Mouse (Mus musculus) myocyte (in vitro differentiated cells): Measurements from ENCODE around the gene Tnfaip2. TPM values are rescaled to one million over a fixed set of nuclear protein-coding genes. Genes with fewer than 3 reads are reported as not detected.

Source experiments
- H3K27me3 ChIP-seq: one replicate; pipeline ENCODE4 v1.6.1; 2011; ENCODE audit not compliant: control insufficient read depth, insufficient read depth, insufficient read length
- H3K36me3 ChIP-seq: one replicate; pipeline ENCODE4 v1.6.1; 2011; ENCODE audit not compliant: control insufficient read depth, insufficient read depth
- H3K4me2 ChIP-seq: one replicate; pipeline ENCODE4 v1.6.1; 2011; ENCODE audit warnings: low read depth, control low read depth
- H3K4me3 ChIP-seq: one replicate; pipeline ENCODE4 v1.5.1; 2011; ENCODE audit warnings: mild to moderate bottlenecking, control low read depth, moderate library complexity
- H3K79me2 ChIP-seq: one replicate; pipeline ENCODE4 v1.6.1; 2011; ENCODE audit not compliant: control insufficient read depth, insufficient read depth
- H3ac ChIP-seq: one replicate; pipeline ENCODE4 v1.6.1; 2011; ENCODE audit not compliant: control insufficient read depth, insufficient read length
- CEBPB ChIP-seq: IDR thresholded peaks from 2 replicates; pipeline ENCODE4 v1.6.1; 2011; ENCODE audit warnings: mild to moderate bottlenecking, moderate library complexity; ENCODE audit not compliant: poor library complexity, insufficient read depth, severe bottlenecking
- E2F4 ChIP-seq: IDR thresholded peaks from one replicate; pipeline ENCODE4 v1.6.1; 2011; ENCODE audit warnings: mild to moderate bottlenecking, control low read depth, moderate library complexity; ENCODE audit not compliant: insufficient read depth
- MAX ChIP-seq: IDR thresholded peaks from one replicate; pipeline ENCODE4 v1.6.1; 2011; ENCODE audit warnings: low read depth, mild to moderate bottlenecking, control low read depth
- MYOD1 ChIP-seq, 3 experiments: IDR thresholded peaks; one replicate each; pipeline ENCODE4 v1.6.1; 2011; ENCODE audit warnings: control low read depth in 2 of 3, low read depth in 2 of 3, mild to moderate bottlenecking in 2 of 3, moderate library complexity in 1 of 3; ENCODE audit not compliant: insufficient read length in 2 of 3, control insufficient read depth in 1 of 3
- MYOG ChIP-seq, 3 experiments: IDR thresholded peaks; one replicate each; pipeline ENCODE4 v1.6.1; 2011; ENCODE audit warnings: control low read depth in 2 of 3, low read depth in 2 of 3, mild to moderate bottlenecking in 2 of 3; ENCODE audit not compliant: insufficient read length in 2 of 3, control insufficient read depth in 1 of 3, insufficient read depth in 1 of 3
- POLR2A ChIP-seq: IDR thresholded peaks from one replicate; pipeline ENCODE4 v1.6.1; 2011; ENCODE audit warnings: low read depth, mild to moderate bottlenecking, control low read depth, moderate library complexity; ENCODE audit not compliant: insufficient read length
- POLR2AphosphoS2 ChIP-seq: IDR thresholded peaks from one replicate; pipeline ENCODE4 v1.6.1; 2011; ENCODE audit warnings: low read depth, control low read depth; ENCODE audit not compliant: insufficient read length
- REST ChIP-seq: IDR thresholded peaks from one replicate; pipeline ENCODE4 v1.6.1; 2011; ENCODE audit warnings: mild to moderate bottlenecking, control low read depth, moderate library complexity; ENCODE audit not compliant: insufficient read depth, insufficient read length
- SRF ChIP-seq: IDR thresholded peaks from one replicate; pipeline ENCODE4 v1.6.1; 2011; ENCODE audit warnings: low read depth; ENCODE audit not compliant: control insufficient read depth, insufficient read length
- TCF12 ChIP-seq: IDR thresholded peaks from one replicate; pipeline ENCODE4 v1.6.1; 2011; ENCODE audit warnings: mild to moderate bottlenecking, control low read depth; ENCODE audit not compliant: poor library complexity, insufficient read depth, severe bottlenecking
- TCF3 ChIP-seq: IDR thresholded peaks from one replicate; pipeline ENCODE4 v1.6.1; 2011; ENCODE audit warnings: low read depth, control low read depth; ENCODE audit not compliant: insufficient read length
- USF1 ChIP-seq: IDR thresholded peaks from one replicate; pipeline ENCODE4 v1.6.1; 2011; ENCODE audit warnings: low read depth, mild to moderate bottlenecking, control low read depth, moderate library complexity
- polyA plus RNA-seq: library from polyadenylated mRNA; unstranded; fragments of >200 nt; fragmentation: generic; extraction: Trizol; gene quantifications from one replicate; pipeline ENCODE4 v1.2.1, GENCODE M21; 2012; ENCODE audit warnings: missing spikeins

The Tnfaip2 gene
- polyA plus RNA-seq, 1 experiment: 169 TPM

DNA sequence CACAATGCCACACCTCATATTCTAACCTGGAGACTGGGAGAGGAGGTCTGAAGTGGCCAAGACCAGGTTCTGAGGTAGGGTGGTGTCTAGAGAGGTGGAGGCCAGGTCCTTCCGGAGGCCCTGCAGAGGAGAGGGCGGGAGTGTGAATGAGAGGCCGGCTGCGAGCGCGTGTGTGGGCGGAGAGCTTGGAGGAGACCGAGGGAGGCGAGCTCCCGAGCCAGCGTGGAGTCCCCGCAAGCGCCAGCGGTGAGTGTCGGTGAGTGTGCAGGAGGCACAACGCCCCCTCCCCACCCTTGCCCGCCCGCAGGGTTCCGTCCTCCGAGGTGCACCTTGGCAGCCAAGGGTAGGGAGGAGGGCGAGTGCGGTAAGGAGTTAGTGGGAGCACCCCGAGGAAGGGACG is 35.6 kb upstream of the Tnfaip2 start, which contains the start of gene Lbhd2:
TSS of gene Lbhd2 (plus strand) at position 188 of the 400 bp plus-strand sequence.
- H3K27me3 ChIP-seq: peaks cover 8% of the 10 kb centered on the region
- no peaks in the 10 kb centered on the region for H3K79me2 ChIP-seq
- no peak within 1 kb of the TSS for H3K4me2 ChIP-seq
- H3ac ChIP-seq: no peak within 1 kb of the TSS
- TF ChIP-seq USF1: no peak
- no peak for TF ChIP-seq MAX
- TF ChIP-seq REST: no peak
- TF ChIP-seq TCF3: no peak
- TF ChIP-seq E2F4: no peak
- no peak for TF ChIP-seq POLR2AphosphoS2
- no peak for TF ChIP-seq POLR2A
- no peak for TF ChIP-seq MYOG (IDR thresholded peaks at IDR 0.05; ENCODE audit: control insufficient read depth in 1 of 3, insufficient read depth in 1 of 3, insufficient read length in 2 of 3, low read depth in 2 of 3)
- TF ChIP-seq TCF12: no peak
- no peak for TF ChIP-seq SRF
- no peak for TF ChIP-seq MYOD1 (IDR thresholded peaks at IDR 0.05; ENCODE audit: control insufficient read depth in 1 of 3, insufficient read length in 2 of 3, low read depth in 2 of 3)
- TF ChIP-seq CEBPB: no peak
- H3K4me3 ChIP-seq: no peak within 1 kb of the TSS
- no peaks in the 10 kb centered on the region for H3K36me3 ChIP-seq

DNA sequence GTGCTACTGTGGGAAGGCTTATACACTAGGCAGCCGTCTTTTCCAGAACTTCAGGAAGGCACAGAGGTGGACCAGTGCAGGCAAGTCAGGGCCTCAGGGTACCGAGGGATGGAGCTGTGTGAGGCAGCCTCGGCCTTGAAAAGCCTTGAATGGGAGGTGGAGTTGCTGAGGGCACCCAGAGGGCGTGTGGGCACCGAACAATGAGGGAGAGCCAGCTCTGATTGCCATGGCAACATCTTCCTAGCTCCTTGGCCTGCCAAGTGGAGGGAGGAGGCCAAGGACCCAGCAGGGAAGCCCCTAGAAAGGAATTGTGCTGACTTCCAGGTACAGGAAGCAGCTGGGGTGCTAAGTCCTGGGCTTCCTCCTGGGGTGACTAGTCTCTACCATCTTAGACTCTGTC is 32.7 kb upstream of the Tnfaip2 start:
- no peaks in the 10 kb centered on the region for H3K79me2 ChIP-seq
- no peak overlapping the region for H3ac ChIP-seq
- no peak overlapping the region for H3K4me3 ChIP-seq
- H3K27me3 ChIP-seq: peaks cover 8% of the 10 kb centered on the region
- no peaks in the 10 kb centered on the region for H3K36me3 ChIP-seq
- TF ChIP-seq TCF12 (no peak), MYOD1 (IDR thresholded peaks at IDR 0.05; ENCODE audit: control insufficient read depth in 1 of 3, insufficient read length in 2 of 3, low read depth in 2 of 3) (no peak), MYOG (IDR thresholded peaks at IDR 0.05; ENCODE audit: control insufficient read depth in 1 of 3, insufficient read depth in 1 of 3, insufficient read length in 2 of 3, low read depth in 2 of 3) (no peak), MAX (no peak), TCF3 (no peak), E2F4 (no peak), POLR2A (no peak), REST (no peak), SRF (no peak), CEBPB (no peak), USF1 (no peak), POLR2AphosphoS2 (no peak)
- H3K4me2 ChIP-seq: no peak overlapping the region

DNA sequence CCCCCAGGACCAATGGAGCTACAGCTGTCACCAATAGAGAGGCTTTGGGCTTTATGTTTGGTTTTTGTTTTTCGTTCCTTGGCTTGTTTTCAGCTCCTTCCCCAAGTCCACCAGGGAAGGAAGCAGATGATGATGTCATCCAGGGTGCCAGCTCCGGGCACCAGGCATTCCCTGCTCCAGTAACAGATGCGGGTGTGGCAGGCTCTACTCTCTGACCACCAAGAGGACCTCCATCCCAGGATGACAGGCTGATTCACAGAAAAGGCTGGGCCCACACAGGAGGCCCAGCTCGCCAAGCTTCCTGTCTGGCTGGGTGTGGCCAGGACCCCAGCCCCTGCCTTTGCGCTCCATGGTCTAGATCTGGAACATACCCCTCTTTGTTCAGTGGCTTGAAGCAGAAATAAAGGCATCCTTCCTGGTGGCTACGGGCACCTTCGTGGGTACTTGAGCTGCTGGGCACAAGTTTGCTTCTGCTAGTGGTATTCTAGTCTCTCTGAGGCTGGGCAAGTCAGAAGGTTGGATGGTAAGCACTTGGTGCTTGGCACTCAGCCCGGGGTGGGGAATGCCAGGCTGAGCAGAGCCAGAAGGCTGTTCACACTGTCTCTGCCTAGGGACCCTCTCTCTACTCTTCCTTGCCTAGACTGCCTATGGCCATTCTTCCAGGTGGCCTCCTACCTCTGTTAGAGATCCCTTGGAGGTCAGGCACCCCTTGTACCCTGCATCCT is 30.5 kb upstream of the Tnfaip2 start:
- H3K36me3 ChIP-seq: no peaks in the 10 kb centered on the region
- H3K27me3 ChIP-seq: peaks cover 5% of the 10 kb centered on the region
- H3ac ChIP-seq: no peak overlapping the region
- no peak for TF ChIP-seq USF1
- TF ChIP-seq E2F4: no peak
- TF ChIP-seq POLR2AphosphoS2: no peak
- TF ChIP-seq TCF3: no peak
- TF ChIP-seq MYOD1 (IDR thresholded peaks at IDR 0.05; ENCODE audit: control insufficient read depth in 1 of 3, insufficient read length in 2 of 3, low read depth in 2 of 3): peak in 1 of 3 experiments; percentile 15
- no peak for TF ChIP-seq CEBPB
- TF ChIP-seq POLR2A: no peak
- TF ChIP-seq SRF: no peak
- TF ChIP-seq MAX: no peak
- peak overlapping the region; percentile 59 for H3K4me2 ChIP-seq
- H3K79me2 ChIP-seq: no peaks in the 10 kb centered on the region
- H3K4me3 ChIP-seq: no peak overlapping the region

DNA sequence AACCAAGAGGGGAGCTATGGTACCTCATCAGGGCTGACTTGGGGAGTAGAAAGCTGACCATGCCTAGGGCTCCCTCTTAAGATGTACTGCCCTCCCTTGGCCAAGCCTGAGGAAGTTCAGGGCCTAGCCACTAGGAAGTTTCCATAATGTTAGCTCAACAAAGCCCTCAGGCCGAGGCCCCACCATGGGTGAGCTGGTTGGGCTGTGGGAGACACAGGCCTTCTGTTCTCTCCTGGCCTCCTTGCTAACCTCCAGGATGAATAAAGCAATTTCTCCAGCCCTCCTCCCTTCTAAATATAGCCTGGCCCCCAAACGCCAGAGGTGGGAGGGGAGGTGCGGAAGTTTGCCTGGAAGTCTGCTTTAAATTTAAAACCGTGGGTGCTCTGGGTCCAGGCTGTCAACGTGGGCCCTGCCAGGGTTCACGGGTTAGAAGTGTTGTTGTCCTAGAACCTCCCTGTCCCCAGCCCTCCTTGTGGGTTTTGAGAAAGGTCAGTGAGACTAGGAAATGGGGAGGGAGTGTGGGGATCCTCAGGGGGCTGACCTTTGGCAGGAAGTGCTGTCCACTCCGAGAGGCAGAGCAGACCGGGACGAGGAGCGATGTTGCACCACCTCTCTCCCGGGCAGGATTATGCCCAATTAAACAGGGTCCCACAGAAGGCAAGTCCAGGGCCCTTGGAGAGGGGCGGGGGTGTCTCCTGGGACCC is 29.5 kb upstream of the Tnfaip2 start:
- Histone ChIP-seq H3K27me3 (no peaks in the 10 kb centered on the region), H3K79me2 (no peaks in the 10 kb centered on the region), H3K36me3 (no peaks in the 10 kb centered on the region), H3K4me3 (no peak overlapping the region), H3ac (no peak overlapping the region), H3K4me2 (peak overlapping the region; percentile 66)
- TF ChIP-seq POLR2AphosphoS2 (no peak), TCF3 (no peak), MYOD1 (IDR thresholded peaks at IDR 0.05; ENCODE audit: control insufficient read depth in 1 of 3, insufficient read length in 2 of 3, low read depth in 2 of 3) (no peak), REST (no peak), E2F4 (no peak), TCF12 (no peak), CEBPB (no peak), SRF (no peak), MAX (no peak), POLR2A (no peak), USF1 (no peak), MYOG (IDR thresholded peaks at IDR 0.05; ENCODE audit: control insufficient read depth in 1 of 3, insufficient read depth in 1 of 3, insufficient read length in 2 of 3, low read depth in 2 of 3) (no peak)
